8 mouse cellular contexts compared by ENCODE assay signal in the genomic region with DNA sequence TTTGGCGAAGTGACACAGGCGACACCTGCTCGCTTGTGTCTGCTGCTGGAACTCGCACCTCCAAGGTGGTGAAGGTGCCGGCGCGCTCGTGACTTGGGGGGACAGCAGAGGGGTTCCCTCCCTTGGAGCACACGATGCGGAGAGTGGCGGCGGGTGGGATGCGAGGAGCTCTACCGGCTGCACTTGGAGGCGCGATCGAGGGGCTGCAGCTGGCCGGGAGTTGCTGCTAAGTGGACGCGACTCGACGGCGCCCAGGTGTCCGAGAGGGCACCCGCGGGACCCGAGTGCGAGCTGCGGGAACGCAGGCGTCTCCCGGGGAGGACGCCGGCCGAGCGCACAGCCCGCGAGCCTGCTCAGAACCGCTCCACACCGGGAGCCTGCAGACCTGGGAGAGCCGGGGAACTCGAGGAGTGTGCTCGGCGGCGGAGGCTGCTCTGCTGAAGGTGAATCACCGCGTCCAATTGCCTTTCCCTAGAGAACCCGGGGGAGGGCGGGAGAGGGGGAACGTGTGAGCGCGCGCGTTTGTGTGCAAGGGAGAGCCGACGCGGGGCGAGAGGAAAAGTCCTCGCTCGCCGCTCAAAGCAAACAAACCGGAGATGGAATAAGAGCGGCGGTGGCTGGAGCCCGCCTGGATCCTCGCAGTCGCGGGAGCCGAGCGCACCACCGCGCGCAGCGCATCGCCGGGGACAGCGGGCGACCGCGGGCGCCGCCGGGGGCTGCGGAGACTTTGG. TPM values are rescaled to one million over a fixed set of nuclear protein-coding genes. Genes with fewer than 3 reads are reported as not detected.
A peak's percentile ranks its signal among the peaks of the same experiment; 100 is the strongest.
DNase-seq lines count a peak whose midpoint lies in the region; ATAC-seq lines count a peak whose summit lies in the region.

No protein-coding gene starts in this region.

- H3K4me3 ChIP-seq in heart, embryonic 11.5 days (ENCODE audit: low read depth, low read length), result peak overlapping the region; percentile 59
- peak overlapping the region; percentile 47 for H3K4me3 ChIP-seq in liver, embryonic 13.5 days (replicated peaks)

- H3K4me1 ChIP-seq in heart, embryonic 11.5 days (ENCODE audit: control insufficient read depth, insufficient read depth, low read length), result 0 out of 2 replicates have a peak, but pooled peaks cover 3% of the 10 kb centered on the region
- 0 out of 2 replicates have a peak, but pooled peaks cover 3% of the 10 kb centered on the region for H3K4me1 ChIP-seq in liver, embryonic 13.5 days (replicated peaks)

- no peaks in the 10 kb centered on the region for H3K36me3 ChIP-seq in heart, embryonic 11.5 days (ENCODE audit: control insufficient read depth, insufficient read depth, low read length)
- H3K36me3 ChIP-seq in liver, embryonic 13.5 days, result no peaks in the 10 kb centered on the region

- H3K27ac ChIP-seq in heart, embryonic 11.5 days (ENCODE audit: low read depth, low read length), result no peak overlapping the region
- H3K27ac ChIP-seq in liver, embryonic 13.5 days, result no peak overlapping the region

- DNase-seq in kidney, adult 18-20 months, result peak; percentile 25
- no peak for DNase-seq in kidney, adult 8-10 months
- peak; percentile 44 to 59 for DNase-seq in cerebellum, postnatal 25 days
- peak; percentile 16 to 46 for DNase-seq in kidney, postnatal 25 days
- DNase-seq in liver, embryonic 13.5 days, result no peak
- peak; percentile 41 for DNase-seq in ovary, postnatal 36 days (ENCODE audit: low spot score)
- DNase-seq in c-Kit-positive CD71-positive TER-119-positive erythroid progenitor cells, embryonic 14.5 days (ENCODE audit: low spot score), result no peak

- peak; percentile 35 for ATAC-seq in heart, embryonic 11.5 days (replicated peaks; ENCODE audit: insufficient number of reproducible peaks, low FRiP score, low TSS enrichment)
- ATAC-seq in liver, embryonic 13.5 days (ENCODE audit: low read depth), result no peak

- H3K9me3 ChIP-seq in heart, embryonic 11.5 days (replicated peaks; ENCODE audit: control insufficient read depth, low read length), result no peaks in the 10 kb centered on the region
- no peaks in the 10 kb centered on the region for H3K9me3 ChIP-seq in liver, embryonic 13.5 days (replicated peaks)

- peak overlapping the region; percentile 28; the same call in 1 of the 2 replicates for H3K9ac ChIP-seq in heart, embryonic 11.5 days (ENCODE audit: low read depth, low read length)
- H3K9ac ChIP-seq in liver, embryonic 13.5 days, result no peak overlapping the region

- H3K4me2 ChIP-seq in heart, embryonic 11.5 days, result peak overlapping the region; percentile 99
- H3K4me2 ChIP-seq in liver, embryonic 13.5 days, result peak overlapping the region; percentile 65

- H3K27me3 ChIP-seq in heart, embryonic 11.5 days (ENCODE audit: control insufficient read depth, insufficient read depth, low read length), result peaks cover 23% of the 10 kb centered on the region
- peaks cover 44% of the 10 kb centered on the region for H3K27me3 ChIP-seq in liver, embryonic 13.5 days

- under 1% methylated on average over 64 of the region's 84 CpGs for WGBS in heart, embryonic 11.5 days (ENCODE audit: insufficient replicate concordance)
- WGBS in liver, embryonic 13.5 days (ENCODE audit: insufficient replicate concordance), result 2% methylated on average over 84 of the region's 84 CpGs

RNA-seq across cellular contexts. Expression of a gene that starts 0.8 kb away (rescaled TPM):
- polyA plus RNA-seq in heart, embryonic 11.5 days (2014; fragmentation: Nextera tagmentation; extraction: Ambion mirVana), result 0.14 and 1.2 TPM in 2 replicates
- 0.22 and 0.63 TPM in 2 replicates for polyA plus RNA-seq in liver, embryonic 13.5 days (2015; fragmentation: Nextera tagmentation; extraction: Ambion mirVana)

Comparison
In these comparisons a context has a peak if more than half of its experiments do, and no peak if none do; other contexts are left out.
1. DNase-seq: peak in kidney, adult 18-20 months (single experiment), cerebellum, postnatal 25 days (2 of 2), kidney, postnatal 25 days (2 of 2) and ovary, postnatal 36 days (single experiment); none in kidney, adult 8-10 months (0 of 2), liver, embryonic 13.5 days (single experiment) and c-Kit-positive CD71-positive TER-119-positive erythroid progenitor cells, embryonic 14.5 days (single experiment).